Mouse (Mus musculus): ENCODE data around the gene Opn4. TPM values are rescaled to one million over a fixed set of nuclear protein-coding genes. Genes with fewer than 3 reads are reported as not detected.

The Opn4 gene
- polyA plus RNA-seq, 1 experiment from 2014 or later: not detected

- Histone ChIP-seq H3K36me3 (no peaks in the 10 kb centered on the region), H3K4me1 (peaks cover 21% of the 10 kb centered on the region), H3K27me3 (ENCODE audit: low read depth, poor library complexity, severe bottlenecking) (no peaks in the 10 kb centered on the region), H3K27ac (0 out of 2 replicates have a peak overlapping the region, but pooled peaks have one; percentile 15), H3K4me3 (no peak overlapping the region), H3K9me3 (replicated peaks) (no peaks in the 10 kb centered on the region)
- DNase-seq (ENCODE audit: low spot score): no peak
- WGBS: 76% methylated on average over 5 of the region's 5 CpGs
These were observed 11.9 kb downstream of the Opn4 start for GRCm38 (mm10) chr14:34588005-34588404.

GRCm38 (mm10) chr14:34586871-34587270, 13.1 kb downstream of the Opn4 start:
- Histone ChIP-seq H3K36me3 (no peaks in the 10 kb centered on the region), H3K27me3 (ENCODE audit: low read depth, poor library complexity, severe bottlenecking) (no peaks in the 10 kb centered on the region), H3K27ac (no peak overlapping the region), H3K9me3 (replicated peaks) (no peaks in the 10 kb centered on the region), H3K4me3 (no peak overlapping the region), H3K4me1 (peaks cover 18% of the 10 kb centered on the region)
- DNase-seq (ENCODE audit: low spot score): no peak
- WGBS: 85% methylated on average over 3 of the region's 3 CpGs

- WGBS: 84% methylated on average over 9 of the region's 9 CpGs
- Histone ChIP-seq H3K27me3 (ENCODE audit: low read depth, poor library complexity, severe bottlenecking) (no peaks in the 10 kb centered on the region), H3K9me3 (replicated peaks) (no peaks in the 10 kb centered on the region), H3K4me1 (0 out of 2 replicates have a peak, but pooled peaks cover 6% of the 10 kb centered on the region), H3K4me3 (no peak overlapping the region), H3K27ac (no peak overlapping the region), H3K36me3 (no peaks in the 10 kb centered on the region)
- no peak for DNase-seq (ENCODE audit: low spot score)
These were observed 14.4 kb downstream of the Opn4 start for GRCm38 (mm10) chr14:34585358-34586105.

GRCm38 (mm10) chr14:34582740-34583427, 17.1 kb downstream of the Opn4 start:
- Histone ChIP-seq H3K4me3 (no peak overlapping the region), H3K27ac (no peak overlapping the region), H3K9me3 (replicated peaks) (no peaks in the 10 kb centered on the region), H3K36me3 (no peaks in the 10 kb centered on the region), H3K4me1 (no peaks in the 10 kb centered on the region), H3K27me3 (ENCODE audit: low read depth, poor library complexity, severe bottlenecking) (no peaks in the 10 kb centered on the region)
- DNase-seq (ENCODE audit: low spot score): no peak
- 76% methylated on average over 3 of the region's 3 CpGs for WGBS

- DNase-seq (ENCODE audit: low spot score): no peak
- H3K36me3 ChIP-seq: no peaks in the 10 kb centered on the region
- H3K4me3 ChIP-seq: no peak overlapping the region
- H3K27ac ChIP-seq: no peak overlapping the region
- H3K27me3 ChIP-seq (ENCODE audit: low read depth, poor library complexity, severe bottlenecking): no peaks in the 10 kb centered on the region
- peaks cover 4% of the 10 kb centered on the region for H3K4me1 ChIP-seq
- WGBS: 90% methylated on average over 4 of the region's 4 CpGs
- H3K9me3 ChIP-seq (replicated peaks): no peaks in the 10 kb centered on the region
These were observed 23.1 kb downstream of the Opn4 start for GRCm38 (mm10) chr14:34576858-34577257.

GRCm38 (mm10) chr14:34574068-34574467, 25.9 kb downstream of the Opn4 start:
- DNase-seq (ENCODE audit: low spot score): no peak
- Histone ChIP-seq H3K4me1 (peaks cover 15% of the 10 kb centered on the region), H3K27me3 (ENCODE audit: low read depth, poor library complexity, severe bottlenecking) (peaks cover 11% of the 10 kb centered on the region; the same call in 1 of the 2 replicates), H3K4me3 (no peak overlapping the region), H3K27ac (no peak overlapping the region), H3K36me3 (no peaks in the 10 kb centered on the region), H3K9me3 (replicated peaks) (no peaks in the 10 kb centered on the region)
- WGBS: 36% methylated on average over 2 of the region's 2 CpGs

GRCm38 (mm10) chr14:34573348-34573913, 26.5 kb downstream of the Opn4 start:
- no peak overlapping the region for H3K4me3 ChIP-seq
- H3K36me3 ChIP-seq: no peaks in the 10 kb centered on the region
- WGBS: 73% methylated on average over 9 of the region's 9 CpGs
- peaks cover 22% of the 10 kb centered on the region for H3K4me1 ChIP-seq
- no peak overlapping the region for H3K27ac ChIP-seq
- peaks cover 17% of the 10 kb centered on the region for H3K27me3 ChIP-seq (ENCODE audit: low read depth, poor library complexity, severe bottlenecking)
- DNase-seq (ENCODE audit: low spot score): no peak
- no peaks in the 10 kb centered on the region for H3K9me3 ChIP-seq (replicated peaks)

- WGBS: 89% methylated on average over 17 of the region's 17 CpGs
- H3K9me3 ChIP-seq (replicated peaks): no peaks in the 10 kb centered on the region
- H3K4me3 ChIP-seq: no peak overlapping the region
- no peak for DNase-seq (ENCODE audit: low spot score)
- H3K27me3 ChIP-seq (ENCODE audit: low read depth, poor library complexity, severe bottlenecking): peaks cover 23% of the 10 kb centered on the region
- H3K36me3 ChIP-seq: no peaks in the 10 kb centered on the region
- H3K4me1 ChIP-seq: peaks cover 33% of the 10 kb centered on the region
- no peak overlapping the region for H3K27ac ChIP-seq
These were observed 28.1 kb downstream of the Opn4 start for GRCm38 (mm10) chr14:34571610-34572387.

- Histone ChIP-seq H3K4me3 (no peak overlapping the region), H3K27ac (no peak overlapping the region), H3K4me1 (peaks cover 33% of the 10 kb centered on the region), H3K27me3 (ENCODE audit: low read depth, poor library complexity, severe bottlenecking) (peaks cover 23% of the 10 kb centered on the region), H3K36me3 (no peaks in the 10 kb centered on the region), H3K9me3 (replicated peaks) (no peaks in the 10 kb centered on the region)
- WGBS: 90% methylated on average over 4 of the region's 4 CpGs
- DNase-seq (ENCODE audit: low spot score): no peak
These were observed 29.0 kb downstream of the Opn4 start for GRCm38 (mm10) chr14:34570903-34571302.

GRCm38 (mm10) chr14:34570294-34570693, 29.6 kb downstream of the Opn4 start:
- peaks cover 33% of the 10 kb centered on the region for H3K4me1 ChIP-seq
- peak; percentile 91 for DNase-seq (ENCODE audit: low spot score)
- no peak overlapping the region for H3K27ac ChIP-seq
- whole genome bisulfite sequencing: 1% methylated on average over 6 of the region's 6 CpGs
- no peaks in the 10 kb centered on the region for H3K9me3 ChIP-seq (replicated peaks)
- no peak overlapping the region for H3K4me3 ChIP-seq
- H3K36me3 ChIP-seq: no peaks in the 10 kb centered on the region
- H3K27me3 ChIP-seq (ENCODE audit: low read depth, poor library complexity, severe bottlenecking): peaks cover 23% of the 10 kb centered on the region

GRCm38 (mm10) chr14:34569534-34570194, 30.3 kb downstream of the Opn4 start:
- H3K4me3 ChIP-seq: peak overlapping the region; percentile 40
- H3K36me3 ChIP-seq: no peaks in the 10 kb centered on the region
- peaks cover 37% of the 10 kb centered on the region for H3K4me1 ChIP-seq
- WGBS: 37% methylated on average over 27 of the region's 27 CpGs
- 0 out of 2 replicates have a peak overlapping the region, but pooled peaks have one; percentile 12 for H3K27ac ChIP-seq
- H3K27me3 ChIP-seq (ENCODE audit: low read depth, poor library complexity, severe bottlenecking): peaks cover 23% of the 10 kb centered on the region
- DNase-seq (ENCODE audit: low spot score): peak; percentile 41
- H3K9me3 ChIP-seq (replicated peaks): no peaks in the 10 kb centered on the region

- WGBS: 84% methylated on average over 4 of the region's 4 CpGs
- Histone ChIP-seq H3K36me3 (no peaks in the 10 kb centered on the region), H3K4me1 (peaks cover 37% of the 10 kb centered on the region), H3K4me3 (no peak overlapping the region), H3K27ac (no peak overlapping the region), H3K27me3 (ENCODE audit: low read depth, poor library complexity, severe bottlenecking) (peaks cover 23% of the 10 kb centered on the region), H3K9me3 (replicated peaks) (no peaks in the 10 kb centered on the region)
- DNase-seq (ENCODE audit: low spot score): no peak
These were observed 31.3 kb downstream of the Opn4 start for GRCm38 (mm10) chr14:34568626-34569025.
